Mouse (Mus musculus) lung, postnatal 0 days (tissue): ENCODE measurements around the gene Eda. TPM values are rescaled to one million over a fixed set of nuclear protein-coding genes. Genes with fewer than 3 reads are reported as not detected.
A peak's percentile ranks its signal among the peaks of the same experiment; 100 is the strongest.
"Not testable (repeated sequence)": the region's sequence is repeated elsewhere in the genome, so short reads cannot be mapped to it uniquely, and the experiment has no call there.

Experiments used
- ATAC-seq: fragments of 200-750 bp; cut with Nextera tagmentation; 2 replicates; pipeline ENCODE4 v1.8.0; 2017; ENCODE audit warnings: moderate library complexity
- DNase-seq: peaks from one replicate; pipeline ENCODE4 v3.0.0-alpha.2; 2016; ENCODE audit warnings: low spot score
- H3K27ac ChIP-seq: fragments of 300-500 bp; sonication (generic); 2 replicates; pipeline ENCODE4 v1.5.1; 2014; ENCODE audit warnings: antibody characterized with exemption, mild to moderate bottlenecking, low read length, mixed read lengths
- H3K27me3 ChIP-seq: fragments of 300-500 bp; sonication (generic); replicated peaks from 2 replicates; pipeline ENCODE4 v1.6.1; 2014; ENCODE audit warnings: low read length, mixed read lengths; ENCODE audit not compliant: insufficient read depth
- H3K36me3 ChIP-seq: fragments of 300-500 bp; sonication (generic); 2 replicates; pipeline ENCODE4 v1.6.1; 2014; ENCODE audit warnings: low read length, mixed read lengths; ENCODE audit not compliant: insufficient read depth
- H3K4me1 ChIP-seq: fragments of 300-500 bp; sonication (generic); 2 replicates; pipeline ENCODE4 v1.6.1; 2014; ENCODE audit warnings: antibody characterized with exemption, low read depth, low read length, mixed read lengths; ENCODE audit not compliant: insufficient read depth
- H3K4me2 ChIP-seq: fragments of 300-500 bp; sonication (generic); replicated peaks from 2 replicates; pipeline ENCODE4 v1.6.1; 2014; ENCODE audit warnings: low read depth, mild to moderate bottlenecking, low read length, moderate library complexity, mixed read lengths
- H3K4me3 ChIP-seq: fragments of 300-500 bp; sonication (generic); 2 replicates; pipeline ENCODE4 v1.5.1; 2014; ENCODE audit warnings: low read depth, low read length
- H3K9ac ChIP-seq: fragments of 300-500 bp; sonication (generic); replicated peaks from 2 replicates; pipeline ENCODE4 v1.6.1; 2014; ENCODE audit warnings: low read depth, mild to moderate bottlenecking
- H3K9me3 ChIP-seq: fragments of 300-500 bp; sonication (generic); 2 replicates; pipeline ENCODE4 v1.6.1; 2016; ENCODE audit warnings: low read length, mixed read lengths
- CTCF ChIP-seq: IDR thresholded peaks from 2 replicates; pipeline ENCODE4 v1.5.1; 2016; ENCODE audit warnings: antibody characterized with exemption, mild to moderate bottlenecking
- EP300 ChIP-seq: IDR thresholded peaks from 2 replicates; pipeline ENCODE4 v1.6.1; 2016; ENCODE audit warnings: antibody characterized with exemption, mild to moderate bottlenecking, control low read depth
- WGBS: fragments of 180-500 bp; shearing (Covaris S2); extraction: QIAGEN DNeasy Blood & Tissue Kit; methylation state at CpG from one replicate; pipeline ENCODE4 v1.1.7; 2014; 5-methylcytosine and 5-hydroxymethylcytosine counted together
- microRNA counts: library from miRNA; unstranded; fragments of <30 nt; microRNA quantifications from one replicate; lab custom pipeline; 2015
- microRNA-seq: library from miRNA; unstranded; fragments of <30 nt; microRNA quantifications from one replicate; pipeline ENCODE4, GENCODE M21; 2016
- polyA plus RNA-seq: library from polyadenylated mRNA; unstranded; fragments of >200 nt; fragmentation: Nextera tagmentation; extraction: Ambion mirVana; gene quantifications from 2 replicates; pipeline ENCODE4 v1.2.1, GENCODE M21; 2015

Gene Eda
- polyA plus RNA-seq, 1 experiment from 2014 or later, result 0.95 TPM

DNA sequence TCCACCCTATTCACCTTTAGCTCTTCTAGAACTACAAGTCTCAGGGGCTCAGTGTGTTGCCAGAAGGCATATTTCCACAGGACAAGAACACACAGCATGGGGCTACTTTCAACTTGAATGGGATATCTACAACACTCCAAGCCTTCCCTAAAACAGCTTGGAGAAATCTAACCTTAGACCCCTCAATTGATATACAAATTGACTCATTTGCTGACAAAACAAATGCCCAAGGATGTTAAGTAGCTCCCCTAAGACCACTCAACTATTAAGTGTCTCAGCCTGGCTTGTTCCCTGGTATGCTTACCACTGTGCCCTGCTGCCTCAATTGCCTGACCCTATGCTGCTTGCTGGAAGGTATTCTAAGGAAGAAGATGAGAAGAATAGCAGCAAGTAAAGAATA is 425.5 kb downstream of the Eda start:
- Histone ChIP-seq H3K9ac (no peak overlapping the region), H3K36me3 (no peaks in the 10 kb centered on the region), H3K4me2 (no peak overlapping the region), H3K4me3 (no peak overlapping the region), H3K9me3 (no peaks in the 10 kb centered on the region), H3K27ac (no peak overlapping the region), H3K4me1 (no peaks in the 10 kb centered on the region), H3K27me3 (no peaks in the 10 kb centered on the region)
- no peak for DNase-seq
- no peak for ATAC-seq
- TF ChIP-seq CTCF (no peak), EP300 (no peak)

DNA sequence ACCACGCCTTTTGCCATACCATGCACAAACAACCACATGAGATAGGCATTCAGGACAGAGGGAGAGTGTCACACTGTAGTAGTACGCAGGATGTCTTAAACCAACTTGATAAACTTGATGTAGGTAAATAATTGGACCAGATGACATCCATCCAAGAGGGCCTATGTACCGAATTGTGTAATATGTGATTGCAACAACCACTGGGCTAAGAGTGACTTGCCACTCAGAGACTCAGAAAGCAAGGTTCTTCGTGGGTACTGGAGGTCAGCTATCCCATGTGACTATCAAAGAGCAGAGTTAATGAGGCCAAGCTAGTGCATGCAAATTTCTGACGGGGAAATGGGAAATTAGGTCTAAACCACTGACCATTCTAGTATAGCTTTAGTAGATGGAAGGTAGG is 426.3 kb downstream of the Eda start:
- no peaks in the 10 kb centered on the region for H3K4me1 ChIP-seq

GRCm38 (mm10) chrX:100409245-100409644 is 433.8 kb downstream of the Eda start:
- Histone ChIP-seq H3K27me3 (no peaks in the 10 kb centered on the region), H3K4me1 (no peaks in the 10 kb centered on the region), H3K27ac (no peak overlapping the region), H3K9me3 (no peaks in the 10 kb centered on the region), H3K4me3 (no peak overlapping the region), H3K9ac (no peak overlapping the region), H3K36me3 (no peaks in the 10 kb centered on the region), H3K4me2 (no peak overlapping the region)
- TF ChIP-seq EP300 (no peak), CTCF (no peak)
- DNase-seq (no peak), ATAC-seq (no peak)
- 72% methylated on average over 1 of the region's 1 CpGs for WGBS

More for the DNA sequence above, 426.3 kb downstream of the Eda start:
- Histone ChIP-seq H3K4me3 (no peak overlapping the region), H3K27me3 (no peaks in the 10 kb centered on the region), H3K4me2 (no peak overlapping the region), H3K9me3 (no peaks in the 10 kb centered on the region), H3K36me3 (no peaks in the 10 kb centered on the region), H3K27ac (no peak overlapping the region), H3K9ac (no peak overlapping the region)
- WGBS, result 66% methylated on average over 5 of the region's 5 CpGs
- ATAC-seq (no peak), DNase-seq (no peak)
- TF ChIP-seq EP300 (no peak), CTCF (no peak)

DNA sequence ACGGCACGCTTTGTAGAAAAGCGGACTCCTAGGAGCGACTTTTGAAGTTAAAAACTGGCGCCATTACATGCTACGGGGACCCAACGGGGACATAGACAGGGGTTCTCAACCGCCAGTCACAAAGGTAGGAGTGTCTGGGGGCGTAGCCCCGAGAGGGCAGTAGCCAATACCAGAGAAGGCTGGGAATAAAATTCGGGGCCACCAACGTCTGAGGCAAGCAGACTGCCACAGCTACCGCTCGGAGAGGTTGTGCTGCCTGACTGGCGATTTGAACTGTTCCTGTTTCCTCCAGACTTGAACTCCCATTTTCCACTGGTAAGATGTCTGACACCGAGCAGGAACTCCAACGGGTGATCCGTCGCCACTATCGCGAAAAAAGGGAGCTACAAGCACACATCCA is 453.3 kb downstream of the Eda start, which contains the start of gene Otud6a:
Gene Otud6a (plus strand): TSS at position 321 of the 400 bp plus-strand sequence.
- TF ChIP-seq EP300 (no peak), CTCF (no peak)
- no peak for ATAC-seq
- no peak within 1 kb of the TSS for H3K27ac ChIP-seq
- no peaks in the 10 kb centered on the region; the same call in 1 of the 2 replicates for H3K27me3 ChIP-seq
- H3K4me2 ChIP-seq, result no peak within 1 kb of the TSS
- 86% methylated on average over 21 of the region's 21 CpGs for WGBS
- no peaks in the 10 kb centered on the region for H3K36me3 ChIP-seq
- H3K9me3 ChIP-seq, result no peaks in the 10 kb centered on the region
- no peaks in the 10 kb centered on the region for H3K4me1 ChIP-seq
- H3K4me3 ChIP-seq, result no peak within 1 kb of the TSS
- no peak for DNase-seq
- no peak within 1 kb of the TSS for H3K9ac ChIP-seq

GRCm38 (mm10) chrX:100432311-100432710 is 456.9 kb downstream of the Eda start:
- ATAC-seq (no peak), DNase-seq (no peak)
- WGBS, result 55% methylated on average over 3 of the region's 3 CpGs
- TF ChIP-seq CTCF, result no peak
- no peak for TF ChIP-seq EP300
- no peak overlapping the region for H3K4me3 ChIP-seq
- H3K36me3 ChIP-seq, result no peaks in the 10 kb centered on the region
- no peaks in the 10 kb centered on the region for H3K9me3 ChIP-seq
- no peaks in the 10 kb centered on the region; the same call in 1 of the 2 replicates for H3K27me3 ChIP-seq
- H3K4me1 ChIP-seq, result no peaks in the 10 kb centered on the region
- H3K4me2 ChIP-seq, result no peak overlapping the region
- no peak overlapping the region for H3K9ac ChIP-seq
- H3K27ac ChIP-seq, result no peak overlapping the region

- H3K4me1 ChIP-seq, H3K27ac ChIP-seq, ATAC-seq, H3K36me3 ChIP-seq, DNase-seq, H3K4me2 ChIP-seq, H3K27me3 ChIP-seq, H3K9ac ChIP-seq, H3K4me3 ChIP-seq, H3K9me3 ChIP-seq: not testable (repeated sequence)
- 81% methylated on average over 2 of the region's 2 CpGs for WGBS
Observed at GRCm38 (mm10) chrX:100442617-100443016, 467.2 kb downstream of the Eda start, which contains the start of gene Awat2. Awat2 (minus strand) TSS chrX:100442717.

DNA sequence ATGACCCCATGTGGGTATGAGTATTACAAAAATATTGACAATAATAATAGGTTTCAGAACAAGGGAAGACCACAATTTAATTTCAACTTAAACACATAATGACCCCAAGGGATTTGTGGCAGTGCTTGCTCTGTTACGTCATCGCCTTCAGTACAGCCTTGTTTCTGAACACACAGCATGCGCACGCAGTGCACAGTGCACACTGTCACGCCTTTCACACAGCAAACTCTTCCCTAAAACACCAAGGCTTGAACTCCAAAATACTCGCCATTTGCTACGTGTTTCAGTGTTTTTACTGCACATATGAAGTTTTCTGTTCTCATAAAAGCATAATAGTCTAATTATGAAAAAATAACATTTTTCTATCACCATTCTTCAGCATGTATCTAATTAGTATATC is 468.1 kb downstream of the Eda start:
- no peak for ATAC-seq
- TF ChIP-seq CTCF, result no peak
- TF ChIP-seq EP300, result no peak
- Histone ChIP-seq H3K9ac (no peak overlapping the region), H3K9me3 (no peaks in the 10 kb centered on the region), H3K4me1 (no peaks in the 10 kb centered on the region), H3K4me3 (no peak overlapping the region), H3K4me2 (no peak overlapping the region), H3K27ac (no peak overlapping the region), H3K36me3 (no peaks in the 10 kb centered on the region), H3K27me3 (no peaks in the 10 kb centered on the region)
- WGBS, result 92% methylated on average over 7 of the region's 7 CpGs
- no peak for DNase-seq

MicroRNAs within 50 kb of the gene (microRNA counts, 519-probe panel; counts per million panel counts)
- microRNA mmu-miR-676 (lab: Ali Mortazavi, UCI), result 3,868 counts per million, percentile 31 among the panel's probes with 10 or more counts

Small RNA genes lying within 50 kb of the gene (microRNA-seq; reads per million reads assigned to microRNA genes)
- 609 reads per million, percentile 70 among the genes with 10 or more reads in this experiment for gene Mir676

Other genes with a start within 250 kb of the Eda start
- gene Tmem28, start 154.6 kb upstream of the Eda start, polyA plus RNA-seq, result 0.02 TPM in 1 of 2 replicates, not detected in the other